Mouse (Mus musculus) MEL (cell line): ENCODE measurements around the gene Dnal4. TPM values are rescaled to one million over a fixed set of nuclear protein-coding genes. Genes with fewer than 3 reads are reported as not detected.

Experiments
- DNase-seq: peaks from one replicate; pipeline ENCODE4 v3.0.0; 2011; ENCODE audit warnings: low read depth, low spot score
- H3K27ac ChIP-seq: 2 replicates; pipeline ENCODE4 v1.5.1; 2012; ENCODE audit warnings: low read depth, mild to moderate bottlenecking, control low read depth, low read length, moderate library complexity; ENCODE audit not compliant: control insufficient read depth
- H3K27me3 ChIP-seq, 2 experiments: fragments of 150-350 bp in 1 of 2; sonication (generic) in 1 of 2; 2 replicates each; pipeline ENCODE4 v1.6.1; 2012; ENCODE audit warnings: low read length in 2 of 2, mild to moderate bottlenecking in 2 of 2, improper control_type of control experiment in 1 of 2, moderate library complexity in 1 of 2; ENCODE audit not compliant: insufficient read depth in 2 of 2, control insufficient read depth in 1 of 2
- H3K36me3 ChIP-seq, 2 experiments: 2 replicates each; pipeline ENCODE4 v1.6.1; 2012 to 2014; ENCODE audit warnings: low read length in 2 of 2, improper control_type of control experiment in 1 of 2, inconsistent platforms in 1 of 2, mild to moderate bottlenecking in 1 of 2; ENCODE audit not compliant: insufficient read depth in 2 of 2, control insufficient read depth in 1 of 2
- H3K4me1 ChIP-seq, 2 experiments: fragments of 150-350 bp in 1 of 2; sonication (generic) in 1 of 2; 2 replicates each; pipeline ENCODE4 v1.6.1; 2012; ENCODE audit warnings: low read length in 2 of 2, improper control_type of control experiment in 1 of 2, mild to moderate bottlenecking in 1 of 2; ENCODE audit not compliant: insufficient read depth in 2 of 2, control insufficient read depth in 1 of 2
- H3K4me3 ChIP-seq, 2 experiments: fragments of 150-350 bp in 1 of 2; sonication (generic) in 1 of 2; 2 replicates each; pipeline ENCODE4 v1.5.1; 2012; ENCODE audit warnings: low read depth in 2 of 2, low read length in 2 of 2, mild to moderate bottlenecking in 2 of 2, moderate library complexity in 2 of 2, control low read depth in 1 of 2, improper control_type of control experiment in 1 of 2; ENCODE audit not compliant: control insufficient read depth in 1 of 2, insufficient read depth in 1 of 2
- H3K79me2 ChIP-seq: 2 replicates; pipeline ENCODE4 v1.6.1; 2012; ENCODE audit warnings: mild to moderate bottlenecking, low read length, moderate library complexity; ENCODE audit not compliant: control insufficient read depth, poor library complexity, insufficient read depth
- H3K9ac ChIP-seq: 2 replicates; pipeline ENCODE4 v1.6.1; 2012; ENCODE audit warnings: low read depth, mild to moderate bottlenecking, control low read depth, low read length, moderate library complexity; ENCODE audit not compliant: control insufficient read depth, poor library complexity, severe bottlenecking
- H3K9me3 ChIP-seq: fragments of 150-350 bp; sonication (generic); replicated peaks from 2 replicates; pipeline ENCODE4 v1.6.1; 2012; ENCODE audit warnings: mild to moderate bottlenecking, low read length, improper control_type of control experiment, moderate library complexity; ENCODE audit not compliant: insufficient read depth
- BHLHE40 ChIP-seq: IDR thresholded peaks from 2 replicates; pipeline ENCODE4 v1.6.1; 2012; ENCODE audit warnings: low read depth, mild to moderate bottlenecking, inconsistent platforms, low read length, improper control_type of control experiment, borderline replicate concordance
- CHD1 ChIP-seq: IDR thresholded peaks from 2 replicates; pipeline ENCODE4 v1.6.1; 2012; ENCODE audit warnings: low read depth, mild to moderate bottlenecking, inconsistent platforms, low read length, improper control_type of control experiment
- CTCF ChIP-seq, 3 experiments: IDR thresholded peaks in 2 of 3; conservative IDR thresholded peaks in 1 of 3; 2 replicates each; pipeline ENCODE4 v1.5.1; 2011 to 2012; ENCODE audit warnings: low read length in 3 of 3, low read depth in 2 of 3, mild to moderate bottlenecking in 2 of 3, improper control_type of control experiment in 1 of 3, inconsistent platforms in 1 of 3, mixed read lengths in 1 of 3, moderate library complexity in 1 of 3; ENCODE audit not compliant: control insufficient read depth in 1 of 3, insufficient read depth in 1 of 3, poor library complexity in 1 of 3, severe bottlenecking in 1 of 3
- E2F4 ChIP-seq: IDR thresholded peaks from 2 replicates; pipeline ENCODE4 v1.6.1; 2011; ENCODE audit warnings: low read depth, low read length, improper control_type of control experiment, borderline replicate concordance
- ELF1 ChIP-seq: IDR thresholded peaks from 2 replicates; pipeline ENCODE4 v1.6.1; 2014; ENCODE audit warnings: low read depth, mild to moderate bottlenecking, inconsistent platforms, low read length, improper control_type of control experiment, moderate library complexity
- EP300 ChIP-seq, 2 experiments: IDR thresholded peaks; 2 replicates each; pipeline ENCODE4 v1.6.1; 2011; ENCODE audit warnings: improper control_type of control experiment in 2 of 2, low read length in 2 of 2, low read depth in 1 of 2, mild to moderate bottlenecking in 1 of 2
- GATA1 ChIP-seq: IDR thresholded peaks from 2 replicates; pipeline ENCODE4 v1.6.1; 2011; ENCODE audit warnings: low read depth, low read length, improper control_type of control experiment
- HCFC1 ChIP-seq: IDR thresholded peaks from 2 replicates; pipeline ENCODE4 v1.6.1; 2012; ENCODE audit warnings: low read depth, mild to moderate bottlenecking, inconsistent platforms, low read length, improper control_type of control experiment, moderate library complexity
- KAT2A ChIP-seq: conservative IDR thresholded peaks from 2 replicates; pipeline ENCODE4 v1.6.1; 2012; ENCODE audit warnings: low read depth, low read length, improper control_type of control experiment, inconsistent platforms
- MAX ChIP-seq: IDR thresholded peaks from 2 replicates; pipeline ENCODE4 v1.6.1; 2011; ENCODE audit warnings: low read length, improper control_type of control experiment
- MEF2A ChIP-seq: IDR thresholded peaks from 2 replicates; pipeline ENCODE4 v1.6.1; 2014; ENCODE audit warnings: low read depth, mild to moderate bottlenecking, inconsistent platforms, low read length, improper control_type of control experiment; ENCODE audit not compliant: poor library complexity, insufficient replicate concordance, severe bottlenecking; ENCODE audit errors: extremely low read depth
- MYB ChIP-seq: IDR thresholded peaks from 2 replicates; pipeline ENCODE4 v1.6.1; 2011; ENCODE audit warnings: mild to moderate bottlenecking, low read depth, low read length, improper control_type of control experiment
- MYC ChIP-seq: IDR thresholded peaks from 2 replicates; pipeline ENCODE4 v1.6.1; 2011; ENCODE audit warnings: low read depth, mild to moderate bottlenecking, low read length, improper control_type of control experiment, moderate library complexity
- NRF1 ChIP-seq: IDR thresholded peaks from 2 replicates; pipeline ENCODE4 v1.6.1; 2014; ENCODE audit warnings: low read depth, mild to moderate bottlenecking, inconsistent platforms, low read length, improper control_type of control experiment, moderate library complexity; ENCODE audit not compliant: poor library complexity, insufficient read depth, severe bottlenecking
- POLR2A ChIP-seq, 2 experiments: IDR thresholded peaks; 2 replicates each; pipeline ENCODE4 v1.6.1; 2011 to 2012; ENCODE audit warnings: low read length in 2 of 2, mild to moderate bottlenecking in 2 of 2, control low read depth in 1 of 2, improper control_type of control experiment in 1 of 2, low read depth in 1 of 2, moderate library complexity in 1 of 2; ENCODE audit not compliant: control insufficient read depth in 1 of 2, insufficient read depth in 1 of 2, poor library complexity in 1 of 2
- POLR2AphosphoS2 ChIP-seq: IDR thresholded peaks from 2 replicates; pipeline ENCODE4 v1.6.1; 2011; ENCODE audit warnings: low read length, improper control_type of control experiment
- POLR2AphosphoS5 ChIP-seq: IDR thresholded peaks from 2 replicates; pipeline ENCODE4 v1.6.1; 2012; ENCODE audit warnings: low read depth, borderline replicate concordance, mild to moderate bottlenecking, inconsistent platforms, low read length, moderate library complexity, mixed read lengths
- RCOR1 ChIP-seq: IDR thresholded peaks from 2 replicates; pipeline ENCODE4 v1.6.1; 2012; ENCODE audit warnings: low read depth, mild to moderate bottlenecking, inconsistent platforms, low read length, improper control_type of control experiment
- TBP ChIP-seq: IDR thresholded peaks from 2 replicates; pipeline ENCODE4 v1.8.0; 2011; ENCODE audit warnings: low read depth, low read length, improper control_type of control experiment
- UBTF ChIP-seq: IDR thresholded peaks from 2 replicates; pipeline ENCODE4 v1.6.1; 2012; ENCODE audit warnings: low read depth, mild to moderate bottlenecking, inconsistent platforms, low read length, improper control_type of control experiment, moderate library complexity, borderline replicate concordance; ENCODE audit not compliant: insufficient read depth
- USF1 ChIP-seq: IDR thresholded peaks from 2 replicates; pipeline ENCODE4 v1.6.1; 2014; ENCODE audit warnings: low read depth, mild to moderate bottlenecking, inconsistent platforms, low read length, improper control_type of control experiment, moderate library complexity
- USF2 ChIP-seq, 2 experiments: IDR thresholded peaks; 2 replicates each; pipeline ENCODE4 v1.6.1; 2011 to 2012; ENCODE audit warnings: improper control_type of control experiment in 2 of 2, low read length in 2 of 2, borderline replicate concordance in 1 of 2, inconsistent platforms in 1 of 2, low read depth in 1 of 2, mild to moderate bottlenecking in 1 of 2; ENCODE audit not compliant: insufficient read depth in 1 of 2
- ZKSCAN1 ChIP-seq: IDR thresholded peaks from 2 replicates; pipeline ENCODE4 v1.6.1; 2012; ENCODE audit warnings: low read depth, mild to moderate bottlenecking, inconsistent platforms, low read length, improper control_type of control experiment, moderate library complexity
- polyA plus RNA-seq, 2 experiments: library from polyadenylated mRNA; stranded (reverse) in 1 of 2; unstranded in 1 of 2; fragments of >175 nt in 1 of 2; fragments of >200 nt in 1 of 2; gene quantifications; 2 replicates each; pipeline versions ENCODE4 v1.2.1 to v1.2.4; 2012; ENCODE audit warnings: low replicate concordance in 2 of 2, low read depth in 1 of 2; ENCODE audit not compliant: insufficient read length in 2 of 2, insufficient read depth in 1 of 2, missing spikeins in 1 of 2
- total RNA-seq: library from RNA; depleted of rRNA; stranded (reverse); fragments of 300-350 nt; gene quantifications from 2 replicates; pipeline ENCODE4 v1.2.3, GENCODE M21; 2012

Gene Dnal4
- total and polyA plus RNA-seq, 3 experiments: 19.5 to 30.0 TPM; not detected in 1

DNA sequence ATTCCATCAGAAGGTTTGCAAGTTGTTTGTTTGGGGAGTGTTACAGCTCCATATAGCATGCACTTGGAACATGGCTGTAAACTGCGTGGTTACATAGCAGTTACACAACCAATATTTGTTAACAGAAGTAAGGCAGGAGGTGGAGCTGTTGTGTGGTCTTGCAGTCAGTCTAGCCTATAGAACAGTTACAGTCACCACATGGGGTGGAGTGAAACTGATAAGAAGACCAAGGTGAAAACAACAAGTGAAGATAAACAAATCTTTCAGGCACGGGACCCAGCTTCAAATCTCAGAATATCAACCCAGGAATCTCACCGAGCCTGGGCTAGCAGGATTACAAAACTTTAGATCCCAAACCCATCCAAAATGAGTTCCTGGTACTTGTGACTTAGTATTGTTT lies 36.9 kb downstream of the Dnal4 start:
- Histone ChIP-seq H3K4me3 (no peak overlapping the region), H3K27ac (no peak overlapping the region), H3K4me1 (peaks cover 0 to 16% of the 10 kb centered on the region in 2 experiments; a peak in 2 of 4 replicates)
- TF ChIP-seq EP300 (IDR thresholded peaks at IDR 0.05; ENCODE audit: low read depth in 1 of 2, low read length in 2 of 2) (0 out of 4 replicates have a peak, but pooled peaks of 1 of the 2 experiments have one; percentile 16), CHD1 (no peak), MYC (no peak), POLR2AphosphoS5 (no peak), NRF1 (no peak), POLR2A (IDR thresholded peaks at IDR 0.05; ENCODE audit: control insufficient read depth in 1 of 2, insufficient read depth in 1 of 2, low read depth in 1 of 2, low read length in 2 of 2, poor library complexity in 1 of 2) (no peak), UBTF (no peak), KAT2A (no peak), ELF1 (no peak), USF2 (IDR thresholded peaks at IDR 0.05; ENCODE audit: borderline replicate concordance in 1 of 2, insufficient read depth in 1 of 2, low read depth in 1 of 2, low read length in 2 of 2) (no peak), RCOR1 (peak; percentile 85), BHLHE40 (peak; percentile 94), TBP (no peak), MEF2A (no peak), GATA1 (no peak; the same call in 1 of the 2 replicates), USF1 (no peak), E2F4 (no peak), HCFC1 (no peak), MYB (no peak), ZKSCAN1 (no peak), MAX (no peak), POLR2AphosphoS2 (no peak), CTCF (IDR thresholded peaks at IDR 0.05 in 2 of 3, conservative IDR thresholded peaks at IDR 0.05 in 1 of 3; ENCODE audit: control insufficient read depth in 1 of 3, insufficient read depth in 1 of 3, low read depth in 2 of 3, low read length in 3 of 3, poor library complexity in 1 of 3, severe bottlenecking in 1 of 3) (no peak)
- TF ChIP-seq, all 39 proteins: peak for 3
- Histone ChIP-seq H3K9ac (no peak overlapping the region), H3K27me3 (no peaks in the 10 kb centered on the region), H3K9me3 (no peaks in the 10 kb centered on the region), H3K79me2 (no peaks in the 10 kb centered on the region; the same call in 1 of the 2 replicates), H3K36me3 (peaks cover 0 to 11% of the 10 kb centered on the region in 2 experiments; a peak in 3 of 4 replicates)
- peak; percentile 44 for DNase-seq
